Mouse (Mus musculus) lung, postnatal 0 days (tissue): ENCODE measurements around the gene Sparc.

Experiments
- CTCF ChIP-seq: IDR thresholded peaks from 2 replicates; pipeline ENCODE4 v1.5.1; 2016; ENCODE audit warnings: antibody characterized with exemption, mild to moderate bottlenecking
- EP300 ChIP-seq: IDR thresholded peaks from 2 replicates; pipeline ENCODE4 v1.6.1; 2016; ENCODE audit warnings: antibody characterized with exemption, mild to moderate bottlenecking, control low read depth

GRCm38 (mm10) chr11:55422978-55423377 is at the start of gene Sparc:
- TF ChIP-seq EP300 (no peak), CTCF (no peak)
